9 mouse cellular contexts compared by ENCODE assay signal in the genomic region with DNA sequence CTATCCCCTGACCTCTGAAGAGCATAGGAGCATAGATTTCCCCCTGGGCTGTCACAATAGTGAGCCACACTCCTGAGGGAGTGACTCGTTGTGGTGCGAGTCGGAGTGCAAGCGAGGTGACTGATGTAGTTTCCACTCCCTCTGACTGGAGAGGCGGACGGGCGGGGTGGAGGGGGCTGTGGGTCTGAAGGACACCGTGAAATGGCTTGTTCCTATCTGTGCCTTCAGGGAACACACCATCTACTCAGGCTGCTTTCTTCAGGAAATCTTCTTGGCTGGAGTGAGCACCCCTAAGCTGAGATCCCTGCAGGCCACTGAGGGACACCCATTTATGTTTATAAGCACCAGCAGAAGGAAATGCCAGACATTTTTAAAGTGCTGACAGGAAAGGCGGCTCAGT. TPM values are rescaled to one million over a fixed set of nuclear protein-coding genes. Genes with fewer than 3 reads are reported as not detected.
DNase-seq lines count a peak whose midpoint lies in the region; ATAC-seq and TF ChIP-seq lines count a peak whose summit lies in the region.
"Had no signal": no experiment of that assay in that cellular context is flagged by ENCODE, and none has a peak within 500 bp of the region (broad histone marks: within the 10 kb centered on the region; RNA-seq: fewer than 3 reads in every experiment).

No protein-coding gene starts in this region.

- H3K9ac ChIP-seq in kidney, embryonic 16.5 days (replicated peaks; ENCODE audit: low read length), result no peak overlapping the region
- no peak overlapping the region for H3K9ac ChIP-seq in heart, postnatal 0 days (replicated peaks; ENCODE audit: low read depth, low read length)
- H3K9ac ChIP-seq in midbrain, embryonic 12.5 days (replicated peaks), result peak overlapping the region; percentile 75

- peaks cover 18% of the 10 kb centered on the region for H3K27me3 ChIP-seq in kidney, embryonic 16.5 days (ENCODE audit: insufficient read depth, low read length)
- H3K27me3 ChIP-seq in heart, postnatal 0 days (ENCODE audit: control insufficient read depth, insufficient read depth, low read length), result peaks cover 30% of the 10 kb centered on the region
- peaks cover 11% of the 10 kb centered on the region for H3K27me3 ChIP-seq in midbrain, embryonic 12.5 days

- no peaks in the 10 kb centered on the region for H3K36me3 ChIP-seq in kidney, embryonic 16.5 days (ENCODE audit: insufficient read depth, low read length)
- no peaks in the 10 kb centered on the region for H3K36me3 ChIP-seq in heart, postnatal 0 days (replicated peaks; ENCODE audit: control insufficient read depth, insufficient read depth, low read length)
- peaks cover 4% of the 10 kb centered on the region; the same call in 1 of the 2 replicates for H3K36me3 ChIP-seq in midbrain, embryonic 12.5 days

- H3K4me2 ChIP-seq in kidney, embryonic 16.5 days (replicated peaks; ENCODE audit: low read depth, low read length), result peak overlapping the region; percentile 59; the same call in 1 of the 2 replicates
- peak overlapping the region; percentile 57; the same call in 1 of the 2 replicates for H3K4me2 ChIP-seq in heart, postnatal 0 days (ENCODE audit: low read depth, low read length)
- H3K4me2 ChIP-seq in midbrain, embryonic 12.5 days (replicated peaks), result peak overlapping the region; percentile 76

- no peak overlapping the region for H3K4me3 ChIP-seq in kidney, embryonic 16.5 days (ENCODE audit: low read length)
- no peak overlapping the region for H3K4me3 ChIP-seq in heart, postnatal 0 days (ENCODE audit: low read depth, low read length)
- H3K4me3 ChIP-seq in midbrain, embryonic 12.5 days, result peak overlapping the region; percentile 58

- H3K27ac ChIP-seq in kidney, embryonic 16.5 days (ENCODE audit: low read length), result no peak overlapping the region
- H3K27ac ChIP-seq in heart, postnatal 0 days (ENCODE audit: low read depth), result no peak overlapping the region
- peak overlapping the region; percentile 84 for H3K27ac ChIP-seq in midbrain, embryonic 12.5 days (replicated peaks)

- no peak for ATAC-seq in kidney, embryonic 16.5 days (ENCODE audit: low FRiP score, low TSS enrichment)
- ATAC-seq in heart, postnatal 0 days (ENCODE audit: insufficient read depth, low read depth), result no peak
- 0 out of 2 replicates have a peak, but pooled peaks have one; percentile 14 for ATAC-seq in midbrain, embryonic 12.5 days (ENCODE audit: low FRiP score, low read depth)

- no peak for DNase-seq in kidney, adult 8-10 months
- peak; percentile 69 to 74 for DNase-seq in cerebellum, postnatal 25 days
- DNase-seq in heart, postnatal 0 days (ENCODE audit: low spot score), result no peak
- no peak for DNase-seq in thymus, postnatal 14 days
- DNase-seq in urinary bladder, adult 18-20 months (ENCODE audit: low spot score in 2 of 2), result no peak
- no peak for DNase-seq in layer of hippocampus, adult 9-10 months (ENCODE audit: low spot score)

- TF ChIP-seq EP300 in heart, postnatal 0 days (IDR thresholded peaks at IDR 0.05; ENCODE audit: low read depth), result no peak

- peaks cover 7% of the 10 kb centered on the region for H3K4me1 ChIP-seq in kidney, embryonic 16.5 days (ENCODE audit: insufficient read depth, low read length)
- H3K4me1 ChIP-seq in heart, postnatal 0 days (ENCODE audit: control insufficient read depth, insufficient read depth), result no peaks in the 10 kb centered on the region; the same call in 1 of the 2 replicates
- H3K4me1 ChIP-seq in midbrain, embryonic 12.5 days, result peaks cover 34% of the 10 kb centered on the region

- peaks cover 5% of the 10 kb centered on the region; the same call in 1 of the 2 replicates for H3K9me3 ChIP-seq in kidney, embryonic 16.5 days (ENCODE audit: low read length)
- no peaks in the 10 kb centered on the region for H3K9me3 ChIP-seq in heart, postnatal 0 days (replicated peaks; ENCODE audit: control insufficient read depth, low read length)
- H3K9me3 ChIP-seq in midbrain, embryonic 12.5 days, result peaks cover 4% of the 10 kb centered on the region; the same call in 1 of the 2 replicates

- TF ChIP-seq CTCF in heart, postnatal 0 days (IDR thresholded peaks at IDR 0.05; ENCODE audit: low read depth), result no peak

- WGBS in kidney, embryonic 16.5 days, result 14% methylated on average over 9 of the region's 9 CpGs
- 24% methylated on average over 9 of the region's 9 CpGs for WGBS in heart, postnatal 0 days
- 18% methylated on average over 9 of the region's 9 CpGs for WGBS in midbrain, embryonic 12.5 days

RNA-seq across cellular contexts. Expression of gene 4930451I11Rik, which starts 8.7 kb away (rescaled TPM):
- polyA plus RNA-seq in kidney, embryonic 16.5 days (2015; fragmentation: Nextera tagmentation; extraction: Ambion mirVana), result not detected in 2 replicates
- total RNA-seq in heart, postnatal 0 days (2014; rRNA removed; ENCODE audit: low replicate concordance), result not detected in 2 replicates
- not detected in 2 replicates for polyA plus RNA-seq in heart, postnatal 0 days (2015; fragmentation: Nextera tagmentation; extraction: Ambion mirVana)
- polyA plus RNA-seq in midbrain, embryonic 12.5 days (2016; fragmentation: Nextera tagmentation; extraction: Ambion mirVana), result not detected in 2 replicates
- polyA plus RNA-seq: gonadal fat pad, adult 2 months had no signal

RNA-seq across cellular contexts. Expression of gene Doc2a, which starts 24.5 kb away (rescaled TPM):
- polyA plus RNA-seq in kidney, embryonic 16.5 days (2015; fragmentation: Nextera tagmentation; extraction: Ambion mirVana), result 7.8 and 8.7 TPM in 2 replicates
- total RNA-seq in heart, postnatal 0 days (2014; rRNA removed; ENCODE audit: low replicate concordance), result 0.73 TPM in 1 of 2 replicates, not detected in the other
- not detected in 2 replicates for polyA plus RNA-seq in heart, postnatal 0 days (2015; fragmentation: Nextera tagmentation; extraction: Ambion mirVana)
- 6.3 and 7.7 TPM in 2 replicates for polyA plus RNA-seq in midbrain, embryonic 12.5 days (2016; fragmentation: Nextera tagmentation; extraction: Ambion mirVana)
- polyA plus RNA-seq: gonadal fat pad, adult 2 months had no signal

RNA-seq across cellular contexts. Expression of gene Fam57b, which starts 25.3 kb away (rescaled TPM):
- polyA plus RNA-seq in kidney, embryonic 16.5 days (2015; fragmentation: Nextera tagmentation; extraction: Ambion mirVana), result 0.19 and 0.52 TPM in 2 replicates
- total RNA-seq in heart, postnatal 0 days (2014; rRNA removed; ENCODE audit: low replicate concordance), result 0.99 and 2.9 TPM in 2 replicates
- polyA plus RNA-seq in heart, postnatal 0 days (2015; fragmentation: Nextera tagmentation; extraction: Ambion mirVana), result 2.6 and 3.0 TPM in 2 replicates
- polyA plus RNA-seq in midbrain, embryonic 12.5 days (2016; fragmentation: Nextera tagmentation; extraction: Ambion mirVana), result 19.3 and 20.0 TPM in 2 replicates

RNA-seq across cellular contexts. Expression of gene Ppp4c, which starts 30.4 kb away (rescaled TPM):
- polyA plus RNA-seq in kidney, embryonic 16.5 days (2015; fragmentation: Nextera tagmentation; extraction: Ambion mirVana), result 267 and 271 TPM in 2 replicates
- 93.7 and 118 TPM in 2 replicates for total RNA-seq in heart, postnatal 0 days (2014; rRNA removed; ENCODE audit: low replicate concordance)
- polyA plus RNA-seq in heart, postnatal 0 days (2015; fragmentation: Nextera tagmentation; extraction: Ambion mirVana), result 75.8 and 77.4 TPM in 2 replicates
- polyA plus RNA-seq in midbrain, embryonic 12.5 days (2016; fragmentation: Nextera tagmentation; extraction: Ambion mirVana), result 315 and 323 TPM in 2 replicates

RNA-seq across cellular contexts. Expression of gene Hirip3, which starts 39.0 kb away (rescaled TPM):
- 32.6 and 42.7 TPM in 2 replicates for polyA plus RNA-seq in kidney, embryonic 16.5 days (2015; fragmentation: Nextera tagmentation; extraction: Ambion mirVana)
- 2.6 and 5.3 TPM in 2 replicates for total RNA-seq in heart, postnatal 0 days (2014; rRNA removed; ENCODE audit: low replicate concordance)
- 6.6 and 8.6 TPM in 2 replicates for polyA plus RNA-seq in heart, postnatal 0 days (2015; fragmentation: Nextera tagmentation; extraction: Ambion mirVana)
- 43.1 and 51.6 TPM in 2 replicates for polyA plus RNA-seq in midbrain, embryonic 12.5 days (2016; fragmentation: Nextera tagmentation; extraction: Ambion mirVana)

Comparison
In these comparisons a context has a peak if more than half of its experiments do, and no peak if none do; other contexts are left out.
1. DNase-seq: peak in cerebellum, postnatal 25 days (2 of 2); none in kidney, adult 8-10 months (0 of 2), heart, postnatal 0 days (single experiment), thymus, postnatal 14 days (single experiment), urinary bladder, adult 18-20 months (0 of 2) and layer of hippocampus, adult 9-10 months (single experiment).
2. Peak in every context shown above with its lines, with median percentiles within 50 percentile points of each other: H3K4me2 ChIP-seq.